Mouse (Mus musculus) erythroblast, embryonic 14.5 days (primary cell): Measurements from ENCODE around the gene Lrp2.

Experiments
- GATA1 ChIP-seq: IDR thresholded peaks from 2 replicates; pipeline ENCODE4 v1.6.1; 2012; ENCODE audit warnings: low read length, inconsistent platforms, mixed read lengths
- TAL1 ChIP-seq: IDR thresholded peaks from 3 replicates; pipeline ENCODE4 v1.6.1; 2012; ENCODE audit warnings: low read length, inconsistent platforms, mixed read lengths

DNA sequence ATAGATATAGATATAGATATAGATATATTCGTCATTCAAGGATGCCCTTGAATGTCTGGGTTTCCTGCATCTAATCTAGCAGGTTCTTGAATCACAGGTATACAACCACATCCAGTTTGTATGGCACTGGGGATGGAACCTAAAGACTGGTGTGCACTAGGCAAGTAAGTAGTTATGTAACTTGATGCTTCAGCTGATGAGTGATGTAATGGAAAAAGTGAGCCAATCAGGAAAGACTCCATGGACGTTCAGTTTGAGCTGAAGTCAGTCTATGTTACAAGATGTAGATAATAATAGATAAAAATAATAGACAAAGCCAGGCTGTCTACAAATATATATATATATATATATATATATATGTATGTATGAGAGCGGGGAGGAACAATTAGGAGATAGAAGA is 11.6 kb downstream of the Lrp2 start:
- no peak for TF ChIP-seq GATA1
- no peak for TF ChIP-seq TAL1
